Mouse (Mus musculus) lung, adult 2 months (tissue): ENCODE data around the gene Wnt9a.

ENCODE experiments used
- CTCF ChIP-seq: fragments of 200-500 bp; IDR thresholded peaks from 2 replicates; pipeline ENCODE4 v1.5.1; 2011; ENCODE audit warnings: mild to moderate bottlenecking, low read length, control low read depth; ENCODE audit not compliant: insufficient read depth
- POLR2A ChIP-seq: fragments of 200-500 bp; IDR thresholded peaks from 2 replicates; pipeline ENCODE4 v1.6.1; 2011; ENCODE audit warnings: low read depth, mild to moderate bottlenecking, control low read depth, low read length, borderline replicate concordance; ENCODE audit errors: extremely low read depth

- no peak for TF ChIP-seq CTCF
- TF ChIP-seq POLR2A = no peak
These were observed 1.4 kb downstream of the Wnt9a start for GRCm38 (mm10) chr11:59308164-59308542.
